Mouse (Mus musculus) CH12.LX (cell line): ENCODE measurements at regions not wholly inside any gene's neighbourhood (a gene's known extent, or its start where the extent isn't known, plus 50 kb on each side); places are given as distances from the start of the nearest gene placed in this dataset.

Experiments
- DNase-seq: peaks from one replicate; pipeline ENCODE4 v3.0.0-alpha.2; 2013; ENCODE audit errors: extremely low read depth
- H3K27ac ChIP-seq: 2 replicates; pipeline ENCODE4 v1.5.1; 2012; ENCODE audit warnings: low read depth, mild to moderate bottlenecking, control low read depth, moderate library complexity; ENCODE audit not compliant: insufficient read depth
- H3K27me3 ChIP-seq: replicated peaks from 2 replicates; pipeline ENCODE3; 2012; ENCODE audit warnings: inconsistent platforms
- H3K36me3 ChIP-seq, 2 experiments: replicated peaks in 1 of 2; 2 replicates each; pipeline versions ENCODE3 to v1.6.1; 2012; ENCODE audit warnings: inconsistent platforms in 1 of 2, low read length in 1 of 2, mild to moderate bottlenecking in 1 of 2, mixed read lengths in 1 of 2, moderate library complexity in 1 of 2; ENCODE audit not compliant: control insufficient read depth in 1 of 2, insufficient read depth in 1 of 2
- H3K4me1 ChIP-seq, 2 experiments: 2 replicates each; pipeline ENCODE4 v1.6.1; 2012; ENCODE audit warnings: inconsistent platforms in 1 of 2, moderate library complexity in 1 of 2; ENCODE audit not compliant: insufficient read depth in 2 of 2, control insufficient read depth in 1 of 2
- H3K4me2 ChIP-seq: 2 replicates; pipeline ENCODE4 v1.6.1; 2012; ENCODE audit warnings: low read depth, mild to moderate bottlenecking, control low read depth; ENCODE audit not compliant: poor library complexity, insufficient read depth, severe bottlenecking
- H3K4me3 ChIP-seq, 3 experiments: fragments of 150-350 bp in 1 of 3; sonication (generic) in 1 of 3; replicated peaks in 1 of 3; 2 replicates each; pipeline versions ENCODE3 to v1.5.1; 2011 to 2012; ENCODE audit warnings: low read depth in 2 of 3, low read length in 2 of 3, mild to moderate bottlenecking in 2 of 3, moderate library complexity in 2 of 3, control low read depth in 1 of 3, improper control_type of control experiment in 1 of 3, inconsistent platforms in 1 of 3, mixed read lengths in 1 of 3; ENCODE audit not compliant: poor library complexity in 1 of 3
- H3K79me2 ChIP-seq: replicated peaks from 2 replicates; pipeline ENCODE4 v1.6.1; 2012; ENCODE audit warnings: mild to moderate bottlenecking, moderate library complexity; ENCODE audit not compliant: control insufficient read depth, poor library complexity, insufficient read depth, severe bottlenecking; ENCODE audit errors: extremely low read depth
- H3K9ac ChIP-seq: 2 replicates; pipeline ENCODE4 v1.6.1; 2012; ENCODE audit warnings: low read depth, mild to moderate bottlenecking, control low read depth, moderate library complexity; ENCODE audit not compliant: insufficient read depth
- H3K9me3 ChIP-seq: replicated peaks from 2 replicates; pipeline ENCODE3; 2012; ENCODE audit warnings: low read length, inconsistent platforms, mixed read lengths
- CHD2 ChIP-seq: IDR thresholded peaks from 2 replicates; pipeline ENCODE4 v1.6.1; 2011; ENCODE audit warnings: low read length, improper control_type of control experiment
- GABPA ChIP-seq: IDR thresholded peaks from 2 replicates; pipeline ENCODE4 v1.6.1; 2012; ENCODE audit warnings: low read depth, low read length, improper control_type of control experiment, inconsistent platforms; ENCODE audit not compliant: insufficient replicate concordance
- IRF4 ChIP-seq: IDR thresholded peaks from 2 replicates; pipeline ENCODE4 v1.6.1; 2014; ENCODE audit warnings: low read depth, mild to moderate bottlenecking, inconsistent platforms, low read length, improper control_type of control experiment
- KAT2A ChIP-seq: IDR thresholded peaks from 2 replicates; pipeline ENCODE4 v1.6.1; 2012; ENCODE audit warnings: low read length, improper control_type of control experiment, inconsistent platforms; ENCODE audit not compliant: insufficient replicate concordance
- MAFK ChIP-seq: IDR thresholded peaks from 2 replicates; pipeline ENCODE4 v1.6.1; 2011; ENCODE audit warnings: low read length, improper control_type of control experiment; ENCODE audit not compliant: insufficient replicate concordance
- MAZ ChIP-seq: IDR thresholded peaks from 2 replicates; pipeline ENCODE4 v1.6.1; 2012; ENCODE audit warnings: low read depth, mild to moderate bottlenecking, inconsistent platforms, low read length, improper control_type of control experiment, moderate library complexity
- MEF2A ChIP-seq: IDR thresholded peaks from 2 replicates; pipeline ENCODE4 v1.6.1; 2014; ENCODE audit warnings: low read depth, mild to moderate bottlenecking, inconsistent platforms, low read length, improper control_type of control experiment, borderline replicate concordance
- MYC ChIP-seq: IDR thresholded peaks from 2 replicates; pipeline ENCODE4 v1.6.1; 2011; ENCODE audit warnings: low read depth, mild to moderate bottlenecking, improper control_type of control experiment, low read length
- PAX5 ChIP-seq: IDR thresholded peaks from 2 replicates; pipeline ENCODE4 v1.6.1; 2012; ENCODE audit warnings: low read length, inconsistent platforms, mixed read lengths
- POLR2AphosphoS2 ChIP-seq: IDR thresholded peaks from 2 replicates; pipeline ENCODE4 v1.6.1; 2011; ENCODE audit warnings: low read depth, low read length, improper control_type of control experiment
- RCOR1 ChIP-seq: conservative IDR thresholded peaks from 2 replicates; pipeline ENCODE4 v1.6.1; 2012; ENCODE audit warnings: low read depth, mild to moderate bottlenecking, inconsistent platforms, low read length, improper control_type of control experiment
- TBP ChIP-seq: conservative IDR thresholded peaks from 2 replicates; pipeline ENCODE4 v1.6.1; 2011; ENCODE audit warnings: low read depth, low read length, improper control_type of control experiment
- TCF12 ChIP-seq: IDR thresholded peaks from 2 replicates; pipeline ENCODE4 v1.6.1; 2014; ENCODE audit warnings: low read depth, mild to moderate bottlenecking, inconsistent platforms, low read length, improper control_type of control experiment
- UBTF ChIP-seq: IDR thresholded peaks from 2 replicates; pipeline ENCODE4 v1.6.1; 2012; ENCODE audit warnings: low read depth, mild to moderate bottlenecking, inconsistent platforms, low read length, improper control_type of control experiment, moderate library complexity
- USF2 ChIP-seq: conservative IDR thresholded peaks from 2 replicates; pipeline ENCODE4 v1.6.1; 2011; ENCODE audit warnings: low read depth, low read length, improper control_type of control experiment
- ZC3H11A ChIP-seq: IDR thresholded peaks from 2 replicates; pipeline ENCODE4 v1.6.1; 2012; ENCODE audit warnings: low read depth, mild to moderate bottlenecking, inconsistent platforms, low read length, improper control_type of control experiment
- ZKSCAN1 ChIP-seq: IDR thresholded peaks from 2 replicates; pipeline ENCODE4 v1.6.1; 2012; ENCODE audit warnings: low read depth, inconsistent platforms, low read length, improper control_type of control experiment, borderline replicate concordance
- dilution Hi-C: fragments of 300-500 bp; cut with MboI; formaldehyde crosslinking; loops from 2 replicates; pipeline ENCODE4 v1.14.3; 2020; ENCODE audit warnings: low sequenced_read_pairs; ENCODE audit not compliant: extremely low pct_unique_long_range_greater_than_20kb, extremely low pct_ligation_motif_present
- in situ Hi-C: fragments of 300-500 bp; cut with MboI; formaldehyde crosslinking; loops from 3 replicates; pipeline ENCODE4 v1.14.3; 2019; ENCODE audit warnings: low sequenced_read_pairs, low pct_ligation_motif_present, low pct_unique_long_range_greater_than_20kb, mixed read lengths

DNA sequence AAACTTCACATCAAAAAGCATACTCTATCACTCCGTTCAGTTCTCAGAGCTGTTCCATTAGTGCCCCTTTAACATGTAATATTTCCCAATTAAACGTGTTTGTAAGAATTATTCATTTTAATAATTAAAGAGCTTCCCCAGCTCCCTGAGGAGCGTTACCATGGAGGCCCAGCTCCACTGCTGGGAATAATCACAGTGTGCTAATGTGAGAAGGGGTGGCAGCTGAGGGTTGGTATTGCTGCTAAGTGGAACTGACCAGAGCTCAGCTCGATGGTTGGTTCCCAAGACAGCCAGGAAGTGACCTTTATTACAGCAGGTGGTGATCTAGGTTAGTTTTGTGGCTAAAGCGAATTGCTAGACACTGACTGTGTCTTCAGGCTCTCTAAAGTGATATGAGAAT lies 128.6 kb upstream of the Trpm3 start:
- Histone ChIP-seq H3K4me3 (no peak overlapping the region), H3K27ac (no peak overlapping the region), H3K36me3 (no peaks in the 10 kb centered on the region), H3K9me3 (no peaks in the 10 kb centered on the region), H3K79me2 (no peaks in the 10 kb centered on the region), H3K4me2 (no peak overlapping the region), H3K27me3 (no peaks in the 10 kb centered on the region), H3K4me1 (no peaks in the 10 kb centered on the region), H3K9ac (no peak overlapping the region)
- DNase-seq: no peak
- TF ChIP-seq KAT2A (no peak), IRF4 (no peak), MYC (no peak), UBTF (no peak), PAX5 (no peak), USF2 (no peak), RCOR1 (no peak), MAZ (no peak), MEF2A (no peak), TCF12 (no peak), ZKSCAN1 (no peak), MAFK (no peak)
- in situ Hi-C loops: no loop called here
- dilution Hi-C loops: no loop called here

DNA sequence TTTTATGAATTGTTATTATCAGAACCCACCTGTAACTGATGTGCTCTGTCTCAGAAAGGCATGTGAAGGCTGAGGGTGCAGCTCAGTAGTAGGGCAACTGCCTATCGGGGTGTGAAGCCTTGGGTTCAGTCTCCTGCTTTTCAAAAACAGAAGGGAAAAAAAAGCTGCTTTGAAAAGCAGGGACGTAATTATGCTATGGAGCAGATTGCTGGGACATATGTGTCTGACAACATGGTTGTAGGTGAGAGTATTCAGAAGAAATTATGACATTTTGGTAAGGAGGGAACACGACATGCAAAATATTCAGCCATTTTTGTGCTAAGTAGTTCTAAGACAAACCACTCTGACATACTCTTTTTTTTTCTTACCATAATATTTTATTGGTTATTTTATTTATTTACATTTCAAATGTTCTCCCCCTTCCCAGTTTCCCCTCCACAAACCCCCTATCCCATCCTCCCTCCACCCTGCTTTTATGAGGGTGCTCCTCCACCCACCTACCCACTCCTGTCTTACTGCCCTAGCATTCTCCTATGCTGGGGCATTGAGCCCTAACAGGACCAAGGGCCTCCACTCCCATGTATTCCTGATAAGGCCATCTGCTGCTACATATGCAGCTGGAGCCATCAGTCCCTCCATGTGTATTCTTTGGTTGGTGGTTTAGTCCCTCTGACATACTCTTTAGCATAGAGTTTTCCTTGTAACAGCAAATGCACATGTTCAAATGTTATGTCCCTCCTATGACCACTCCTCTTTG lies 122.8 kb upstream of the Trpm3 start:
- Histone ChIP-seq H3K4me1 (no peaks in the 10 kb centered on the region), H3K4me3 (no peak overlapping the region), H3K27ac (no peak overlapping the region), H3K36me3 (no peaks in the 10 kb centered on the region), H3K4me2 (no peak overlapping the region), H3K79me2 (no peaks in the 10 kb centered on the region), H3K9me3 (no peaks in the 10 kb centered on the region), H3K9ac (no peak overlapping the region), H3K27me3 (no peaks in the 10 kb centered on the region)
- no peak for TF ChIP-seq POLR2AphosphoS2
- TF ChIP-seq TBP: no peak
- TF ChIP-seq MAZ: no peak
- TF ChIP-seq USF2: no peak
- TF ChIP-seq GABPA: no peak
- no peak for TF ChIP-seq CHD2
- no peak for TF ChIP-seq ZC3H11A
- in situ Hi-C loops (no loop called here), dilution Hi-C loops (no loop called here)
- DNase-seq: no peak
